Mouse (Mus musculus) left cerebral cortex, adult 6 months (tissue): ENCODE data around the gene Tnni3k. TPM values are rescaled to one million over a fixed set of nuclear protein-coding genes. Genes with fewer than 3 reads are reported as not detected.

Experiments used
- long read RNA-seq, 2 experiments: library from polyadenylated mRNA; unstranded; transcript quantifications; one replicate each; pipeline ENCODE4 v2.0.0; 2019 to 2020
- polyA plus RNA-seq: library from polyadenylated mRNA; unstranded; fragments of <200 nt; fragmentation: Nextera tagmentation; gene quantifications from 2 replicates; pipeline ENCODE4 v1.2.3, GENCODE M21; 2021

Tnni3k gene
- 0.31 and 0.50 TPM in 2 replicates for polyA plus RNA-seq
- long read RNA-seq, experiment 1, partial matches to known transcripts: 3 of 7 reads
- long read RNA-seq, experiment 1, other reads (novel, unspliced or antisense): 4 of 7 reads
- long read RNA-seq, experiment 2, partial matches to known transcripts: 0 of 1 reads
- long read RNA-seq, experiment 2, other reads (novel, unspliced or antisense): 1 of 1 reads

DNA sequence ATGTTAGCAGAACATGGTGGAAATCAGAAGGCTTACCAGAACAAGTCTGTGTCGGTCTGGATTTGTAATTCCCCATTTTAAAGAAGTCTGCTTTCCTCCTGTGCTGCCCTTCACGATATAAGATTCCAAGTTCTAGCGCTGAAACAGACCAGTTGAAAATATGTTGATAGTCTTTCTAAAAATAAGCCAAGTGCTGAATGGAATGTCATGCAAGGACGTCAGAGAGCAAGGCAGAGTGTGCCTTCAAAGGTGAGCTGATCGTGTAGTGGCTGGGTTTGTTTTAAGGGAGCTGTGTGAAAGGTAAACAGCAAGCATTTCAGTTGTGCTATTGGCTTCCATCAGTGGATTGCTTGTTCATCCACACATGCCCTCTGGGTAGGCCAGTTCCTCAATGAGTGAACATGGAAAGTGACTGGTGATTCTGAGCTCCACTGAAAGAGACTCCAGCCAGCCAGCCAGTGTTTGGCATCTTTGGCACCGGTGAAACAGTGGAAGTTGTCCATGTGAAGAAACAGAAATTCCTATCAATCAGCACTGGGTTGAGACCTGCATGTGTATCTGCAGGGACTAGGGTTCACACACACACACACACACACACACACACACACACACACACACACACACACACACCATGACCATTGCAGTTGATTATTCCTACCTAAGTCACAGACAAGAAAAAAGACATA is at the start of gene Tnni3k:
Gene Tnni3k, minus strand, starts transcription at position 177 of the 686 bp plus-strand sequence.

DNA sequence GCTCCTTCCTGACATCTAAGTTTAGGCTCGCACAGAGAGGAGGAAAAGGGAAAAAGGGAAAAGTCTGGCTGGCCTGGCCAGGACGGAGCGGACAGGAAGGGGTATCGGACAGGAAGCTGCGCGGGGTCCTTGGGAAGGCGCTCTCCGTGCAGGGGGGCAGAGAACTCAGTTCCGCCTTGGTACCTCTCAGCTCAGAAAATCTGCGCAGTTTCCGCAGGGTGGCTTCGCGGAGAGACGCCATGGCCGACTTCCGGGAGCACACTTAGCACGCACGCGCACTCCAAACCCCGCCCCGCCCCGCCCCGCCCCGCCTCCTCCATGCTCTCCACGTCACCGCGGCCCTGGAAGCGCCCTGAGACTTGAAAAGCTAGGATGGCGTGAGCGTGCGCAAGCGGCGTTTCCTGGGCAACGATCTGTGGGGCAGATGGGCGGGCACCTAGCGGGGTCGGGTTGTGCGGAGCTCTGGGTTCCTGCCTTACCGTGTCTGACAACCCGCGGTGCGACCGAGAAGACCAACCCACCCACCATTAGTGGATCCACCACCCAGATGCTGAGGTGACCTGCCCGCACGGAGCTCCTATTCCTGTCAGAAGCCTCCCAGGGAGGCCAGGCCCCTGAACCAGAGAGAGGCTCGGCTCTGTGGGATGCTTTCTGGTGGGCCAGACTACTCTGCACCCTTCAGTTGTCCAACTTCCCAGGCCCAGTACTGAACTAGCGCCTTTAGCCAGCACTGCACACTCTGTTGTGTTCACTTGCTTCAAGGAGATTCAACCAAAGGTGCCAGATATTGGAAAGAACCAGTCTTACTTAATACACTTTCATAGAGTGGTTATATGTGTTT is 38.1 kb upstream of the Tnni3k start, which contains the start of the genes Fpgt and Lrriq3:
Gene Fpgt, minus strand, starts transcription at position 288 of the 841 bp plus-strand sequence.
Gene Lrriq3, plus strand, starts transcription at position 319 of the 841 bp plus-strand sequence.

Other genes with a start within 250 kb of the Tnni3k start
- gene Fpgt, start 38.0 kb upstream of the Tnni3k start, polyA plus RNA-seq: 19.1 and 19.4 TPM in 2 replicates
- 0.81 and 1.1 TPM in 2 replicates for gene Lrriq3, start 38.0 kb upstream of the Tnni3k start, polyA plus RNA-seq